Mouse (Mus musculus): ENCODE measurements around the gene C130050O18Rik. TPM values are rescaled to one million over a fixed set of nuclear protein-coding genes. Genes with fewer than 3 reads are reported as not detected.

Gene C130050O18Rik
- polyA plus RNA-seq, 1 experiment = 0.12 TPM

DNA sequence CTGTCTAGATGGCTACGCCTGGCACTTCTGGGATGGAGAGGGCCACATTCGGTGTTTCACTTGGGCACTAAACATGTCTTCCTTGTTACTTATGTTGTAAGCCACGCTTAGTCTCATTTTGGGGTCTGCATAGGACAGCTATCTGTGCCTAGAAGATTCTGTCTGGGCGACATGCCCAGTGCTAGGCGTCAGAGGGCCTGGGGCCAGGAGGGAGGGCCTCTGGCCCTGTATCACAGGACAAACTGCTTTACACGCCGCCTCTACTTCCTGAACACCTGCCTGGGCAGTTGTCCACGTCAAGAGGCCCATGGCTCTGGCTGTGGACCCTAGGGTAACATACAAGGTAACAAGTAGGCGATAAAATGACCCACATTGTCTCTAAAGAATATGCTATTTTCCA, 22.9 kb downstream of the C130050O18Rik start:
- no peak for TF ChIP-seq CTCF (IDR thresholded peaks at IDR 0.05; ENCODE audit: control insufficient read depth, insufficient read depth, insufficient replicate concordance, low read depth, low read length)
- TF ChIP-seq POLR2A (IDR thresholded peaks at IDR 0.05; ENCODE audit: control insufficient read depth, low read depth, low read length) = no peak
- Histone ChIP-seq H3K27ac (ENCODE audit: control insufficient read depth, insufficient read depth, low read depth, low read length) (no peak overlapping the region), H3K4me1 (ENCODE audit: control insufficient read depth, insufficient read depth, low read length) (no peaks in the 10 kb centered on the region; the same call in none of the 2 replicates)

DNA sequence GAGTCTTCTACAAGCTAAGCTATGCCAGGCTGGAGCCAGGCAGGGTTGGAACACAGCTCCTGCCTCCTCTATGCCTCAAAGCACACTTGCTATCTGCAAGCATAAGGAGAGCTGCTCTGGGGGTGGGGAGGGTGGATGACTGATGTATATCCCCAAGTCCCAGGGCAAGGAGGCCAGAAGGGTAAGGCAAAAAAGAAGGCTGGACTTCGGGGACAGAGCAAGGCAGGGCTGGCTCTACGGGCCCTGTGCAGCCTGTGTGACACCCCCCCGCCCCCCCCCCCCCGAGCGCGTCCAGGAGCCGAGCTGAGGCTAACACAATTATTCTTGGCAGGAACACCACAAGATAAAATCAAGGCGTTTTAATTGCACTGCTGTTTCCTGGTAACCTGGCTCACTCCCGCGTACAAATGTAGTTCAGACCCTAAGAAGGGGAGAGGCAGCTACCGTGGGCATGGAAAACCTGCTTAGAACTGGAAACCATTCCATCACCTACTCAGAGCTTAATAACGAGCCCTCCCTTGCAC, 24.8 kb downstream of the C130050O18Rik start:
- TF ChIP-seq CTCF (IDR thresholded peaks at IDR 0.05; ENCODE audit: control insufficient read depth, insufficient read depth, insufficient replicate concordance, low read depth, low read length) (no peak), POLR2A (IDR thresholded peaks at IDR 0.05; ENCODE audit: control insufficient read depth, low read depth, low read length) (no peak)
- H3K27ac ChIP-seq (ENCODE audit: control insufficient read depth, insufficient read depth, low read depth, low read length) = no peak overlapping the region
- H3K36me3 ChIP-seq (ENCODE audit: control insufficient read depth, insufficient read depth, low read length) = no peaks in the 10 kb centered on the region
- H3K4me1 ChIP-seq (ENCODE audit: control insufficient read depth, insufficient read depth, low read length) = peaks cover 4% of the 10 kb centered on the region
- peak overlapping the region; percentile 56 for H3K4me3 ChIP-seq (ENCODE audit: control insufficient read depth, low read depth, low read length)
- H3K27me3 ChIP-seq (ENCODE audit: control insufficient read depth, insufficient read depth, low read length) = no peaks in the 10 kb centered on the region

More for the DNA sequence above, 22.9 kb downstream of the C130050O18Rik start:
- H3K36me3 ChIP-seq (ENCODE audit: control insufficient read depth, insufficient read depth, low read length) = no peaks in the 10 kb centered on the region
- H3K27me3 ChIP-seq (ENCODE audit: control insufficient read depth, insufficient read depth, low read length) = no peaks in the 10 kb centered on the region
- no peak overlapping the region for H3K4me3 ChIP-seq (ENCODE audit: control insufficient read depth, low read depth, low read length)

DNA sequence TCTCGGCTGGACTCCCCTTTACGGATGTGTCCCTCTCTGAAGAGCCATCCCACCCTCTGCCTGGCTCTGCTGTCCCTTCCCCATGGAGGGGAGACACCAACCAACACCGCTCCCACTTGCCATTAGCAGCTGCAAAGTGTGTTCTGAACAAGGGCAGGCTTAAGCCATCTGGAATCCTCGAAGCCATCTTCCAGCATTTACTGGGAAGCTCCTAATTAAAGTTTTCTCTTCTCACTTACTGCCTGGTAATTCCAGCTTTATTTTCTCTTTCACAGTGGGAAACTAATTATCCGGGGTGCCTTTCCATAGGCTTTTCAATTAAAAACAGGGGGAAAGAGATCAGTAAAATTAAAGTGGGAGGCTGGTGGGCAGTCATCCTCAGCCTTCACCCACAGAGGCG, 27.3 kb downstream of the C130050O18Rik start:
- TF ChIP-seq POLR2A (IDR thresholded peaks at IDR 0.05; ENCODE audit: control insufficient read depth, low read depth, low read length) (no peak), CTCF (IDR thresholded peaks at IDR 0.05; ENCODE audit: control insufficient read depth, insufficient read depth, insufficient replicate concordance, low read depth, low read length) (no peak)
- no peak overlapping the region for H3K4me3 ChIP-seq (ENCODE audit: control insufficient read depth, low read depth, low read length)
- H3K27ac ChIP-seq (ENCODE audit: control insufficient read depth, insufficient read depth, low read depth, low read length) = no peak overlapping the region
- H3K27me3 ChIP-seq (ENCODE audit: control insufficient read depth, insufficient read depth, low read length) = no peaks in the 10 kb centered on the region
- H3K4me1 ChIP-seq (ENCODE audit: control insufficient read depth, insufficient read depth, low read length) = peaks cover 9% of the 10 kb centered on the region
- no peaks in the 10 kb centered on the region for H3K36me3 ChIP-seq (ENCODE audit: control insufficient read depth, insufficient read depth, low read length)

DNA sequence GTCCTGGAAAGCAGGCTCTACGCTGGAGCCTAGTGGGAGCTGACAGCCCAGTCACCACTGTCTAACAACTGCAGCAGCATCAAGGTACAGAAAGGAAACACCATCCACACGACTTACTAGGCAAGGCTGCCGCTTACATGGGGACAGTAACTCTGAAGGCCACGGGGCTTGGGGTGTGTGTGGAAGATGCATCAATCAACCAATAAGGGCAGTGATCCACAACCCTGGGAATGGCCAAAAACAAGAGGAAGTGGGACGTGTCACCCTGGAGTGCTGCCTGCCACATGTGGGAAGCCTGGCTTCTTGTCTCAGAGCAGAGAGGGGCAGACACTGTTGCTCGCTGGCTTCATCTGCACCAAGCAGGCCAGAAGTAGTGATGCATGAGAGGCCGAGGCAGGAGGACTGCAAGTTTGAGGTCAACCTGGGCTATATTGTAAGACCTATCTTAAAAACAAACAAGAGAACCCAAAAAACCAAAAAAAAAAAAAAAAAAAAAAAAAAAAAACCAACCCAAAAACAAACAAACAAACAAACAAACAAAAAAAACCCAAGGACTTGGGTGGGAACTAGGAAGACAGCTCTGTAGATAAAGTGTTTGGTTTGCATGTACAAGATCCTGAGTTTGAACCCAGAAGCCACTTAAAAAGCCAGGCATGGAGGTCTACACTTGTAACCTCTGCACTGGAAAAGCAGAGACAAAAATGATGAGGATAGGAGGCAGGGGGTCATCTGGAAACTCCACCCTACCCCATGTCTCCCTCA, 27.8 kb downstream of the C130050O18Rik start:
- H3K27ac ChIP-seq (ENCODE audit: control insufficient read depth, insufficient read depth, low read depth, low read length) = no peak overlapping the region
- no peaks in the 10 kb centered on the region for H3K27me3 ChIP-seq (ENCODE audit: control insufficient read depth, insufficient read depth, low read length)
- no peak overlapping the region for H3K4me3 ChIP-seq (ENCODE audit: control insufficient read depth, low read depth, low read length)
- peaks cover 12% of the 10 kb centered on the region for H3K4me1 ChIP-seq (ENCODE audit: control insufficient read depth, insufficient read depth, low read length)
- TF ChIP-seq CTCF (IDR thresholded peaks at IDR 0.05; ENCODE audit: control insufficient read depth, insufficient read depth, insufficient replicate concordance, low read depth, low read length) (no peak), POLR2A (IDR thresholded peaks at IDR 0.05; ENCODE audit: control insufficient read depth, low read depth, low read length) (no peak)
- H3K36me3 ChIP-seq (ENCODE audit: control insufficient read depth, insufficient read depth, low read length) = no peaks in the 10 kb centered on the region

DNA sequence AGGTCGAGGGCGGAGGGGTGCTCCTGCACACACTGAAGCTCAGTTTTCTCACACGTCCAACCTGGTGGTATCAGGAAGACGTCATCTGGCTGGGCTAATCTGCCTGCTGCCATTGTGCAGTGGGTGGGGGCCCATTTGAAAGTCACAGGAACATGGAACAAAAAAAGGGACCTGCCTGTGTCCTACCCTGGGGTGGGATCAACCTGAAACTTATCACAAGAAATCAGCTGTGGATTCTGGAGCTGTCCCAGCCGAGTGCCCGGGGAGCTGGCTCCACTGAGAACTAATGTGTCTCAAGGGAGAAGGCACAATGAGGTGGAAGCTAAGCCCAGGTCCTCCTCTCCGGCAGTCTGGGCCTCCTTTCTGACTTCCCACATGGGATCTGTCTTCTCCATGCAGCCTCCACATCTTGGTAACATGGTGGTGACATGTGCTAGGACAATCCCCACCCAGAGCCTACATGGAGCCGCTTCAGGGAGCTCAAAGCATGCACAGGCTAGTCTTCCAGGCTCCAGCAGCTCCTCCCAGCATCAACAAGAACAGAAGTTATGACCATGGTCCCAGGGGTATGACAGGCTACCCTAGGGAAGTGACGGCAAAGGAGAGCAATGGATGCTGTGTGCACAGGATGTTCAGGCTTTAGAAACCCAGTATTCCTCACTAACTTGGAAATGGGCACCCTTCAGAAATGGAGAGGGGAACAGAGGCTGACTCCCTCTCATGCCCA, 28.9 kb downstream of the C130050O18Rik start:
- Histone ChIP-seq H3K27me3 (ENCODE audit: control insufficient read depth, insufficient read depth, low read length) (no peaks in the 10 kb centered on the region), H3K4me3 (ENCODE audit: control insufficient read depth, low read depth, low read length) (no peak overlapping the region), H3K4me1 (ENCODE audit: control insufficient read depth, insufficient read depth, low read length) (peaks cover 17% of the 10 kb centered on the region), H3K27ac (ENCODE audit: control insufficient read depth, insufficient read depth, low read depth, low read length) (no peak overlapping the region), H3K36me3 (ENCODE audit: control insufficient read depth, insufficient read depth, low read length) (no peaks in the 10 kb centered on the region)
- TF ChIP-seq CTCF (IDR thresholded peaks at IDR 0.05; ENCODE audit: control insufficient read depth, insufficient read depth, insufficient replicate concordance, low read depth, low read length) (no peak), POLR2A (IDR thresholded peaks at IDR 0.05; ENCODE audit: control insufficient read depth, low read depth, low read length) (no peak)

DNA sequence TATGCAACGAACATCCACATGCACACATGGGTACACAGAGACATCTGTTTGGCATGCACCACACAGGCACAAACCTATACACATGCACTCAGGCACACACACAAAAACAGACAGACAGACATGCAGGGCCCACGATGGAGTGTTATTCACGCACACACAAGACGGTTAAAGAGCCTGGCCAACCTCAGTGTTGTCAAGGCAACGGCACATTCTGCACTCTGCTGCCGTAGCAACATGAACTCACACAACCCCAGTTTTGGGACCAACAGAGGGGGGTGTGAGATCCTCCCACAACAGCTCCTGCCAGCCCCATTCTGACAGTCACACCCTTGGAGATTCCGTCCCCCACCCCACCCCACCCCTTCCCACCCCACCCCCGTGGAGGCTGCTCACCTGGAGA, 29.9 kb downstream of the C130050O18Rik start:
- Histone ChIP-seq H3K4me1 (ENCODE audit: control insufficient read depth, insufficient read depth, low read length) (peaks cover 17% of the 10 kb centered on the region), H3K27ac (ENCODE audit: control insufficient read depth, insufficient read depth, low read depth, low read length) (no peak overlapping the region), H3K36me3 (ENCODE audit: control insufficient read depth, insufficient read depth, low read length) (no peaks in the 10 kb centered on the region), H3K27me3 (ENCODE audit: control insufficient read depth, insufficient read depth, low read length) (no peaks in the 10 kb centered on the region), H3K4me3 (ENCODE audit: control insufficient read depth, low read depth, low read length) (no peak overlapping the region)
- TF ChIP-seq POLR2A (IDR thresholded peaks at IDR 0.05; ENCODE audit: control insufficient read depth, low read depth, low read length) (no peak), CTCF (IDR thresholded peaks at IDR 0.05; ENCODE audit: control insufficient read depth, insufficient read depth, insufficient replicate concordance, low read depth, low read length) (no peak)

DNA sequence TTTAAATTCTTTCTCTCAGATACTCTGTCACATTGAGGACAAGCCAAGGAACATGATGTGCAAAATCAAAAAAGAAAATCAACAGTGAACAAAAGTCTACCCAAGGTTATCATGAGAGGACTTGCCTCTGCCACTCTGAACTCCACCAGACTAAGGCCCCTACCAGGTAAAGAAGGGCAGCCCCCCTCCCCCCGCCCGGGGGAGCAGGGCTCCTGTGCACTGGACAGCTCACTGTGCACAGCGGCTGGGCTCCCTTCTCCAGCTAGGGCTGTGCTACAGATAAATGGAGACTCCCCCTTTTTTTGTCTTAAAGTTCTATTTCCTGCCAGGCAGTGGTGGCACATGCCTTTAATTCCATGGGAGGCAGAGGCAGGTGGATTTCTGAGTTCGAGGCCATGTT, 32.7 kb downstream of the C130050O18Rik start:
- H3K27me3 ChIP-seq (ENCODE audit: control insufficient read depth, insufficient read depth, low read length) = no peaks in the 10 kb centered on the region
- peak overlapping the region; percentile 77 for H3K27ac ChIP-seq (ENCODE audit: control insufficient read depth, insufficient read depth, low read depth, low read length)
- H3K4me3 ChIP-seq (ENCODE audit: control insufficient read depth, low read depth, low read length) = no peak overlapping the region
- peaks cover 17% of the 10 kb centered on the region for H3K4me1 ChIP-seq (ENCODE audit: control insufficient read depth, insufficient read depth, low read length)
- TF ChIP-seq CTCF (IDR thresholded peaks at IDR 0.05; ENCODE audit: control insufficient read depth, insufficient read depth, insufficient replicate concordance, low read depth, low read length) (no peak), POLR2A (IDR thresholded peaks at IDR 0.05; ENCODE audit: control insufficient read depth, low read depth, low read length) (no peak)
- no peaks in the 10 kb centered on the region for H3K36me3 ChIP-seq (ENCODE audit: control insufficient read depth, insufficient read depth, low read length)

All from testis, adult 2 months (tissue).